Mouse (Mus musculus): ENCODE results near the gene Mfap3. TPM values are rescaled to one million over a fixed set of nuclear protein-coding genes. Genes with fewer than 3 reads are reported as not detected.

Gene Mfap3
- polyA plus RNA-seq, 1 experiment, result 63.0 TPM

DNA sequence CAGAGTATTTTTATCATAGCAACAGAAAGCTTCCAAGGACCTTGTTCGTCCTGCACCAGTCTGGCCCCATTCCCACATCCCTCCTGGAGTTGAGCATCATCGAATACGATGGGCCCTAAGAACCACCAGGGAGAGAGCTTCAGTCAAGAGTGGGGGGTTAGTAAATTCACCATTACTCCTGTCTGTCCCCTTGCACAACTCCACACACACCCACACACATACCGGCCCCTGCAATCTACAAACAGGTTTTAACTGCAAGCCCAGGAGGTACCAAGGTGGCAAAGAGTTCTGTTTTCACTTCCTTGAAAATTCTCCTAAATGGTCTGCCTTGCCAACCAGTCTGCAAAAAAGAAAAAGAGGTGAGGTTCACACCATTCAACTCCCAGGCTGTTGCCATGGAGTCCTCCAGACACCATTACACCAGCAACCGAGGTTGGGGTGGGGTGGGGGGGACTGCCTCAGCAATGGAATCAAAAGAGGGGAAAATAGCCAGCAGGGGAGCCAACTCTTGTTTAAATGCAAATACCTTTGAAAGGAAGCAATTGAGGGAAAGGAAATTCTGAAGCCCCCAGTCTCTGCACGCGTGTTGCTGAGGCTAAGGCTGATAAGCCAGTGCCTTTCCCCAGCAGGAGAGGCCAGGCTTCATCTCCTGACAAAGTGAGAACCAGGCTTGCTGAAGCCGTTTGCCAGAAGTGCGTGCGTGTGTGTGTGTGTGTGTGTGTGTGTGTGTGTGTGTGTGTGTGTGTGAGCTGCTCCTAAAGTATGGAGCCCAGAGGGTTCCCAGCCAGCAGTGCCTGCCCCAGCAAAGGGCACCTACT is 64.6 kb downstream of the Mfap3 start:
- H3K9ac ChIP-seq (ENCODE audit: low read depth, poor library complexity, severe bottlenecking), result no peak overlapping the region

More for the DNA sequence above, 64.6 kb downstream of the Mfap3 start:
- H3K27me3 ChIP-seq (ENCODE audit: control insufficient read depth, insufficient read depth, low read length, poor library complexity, severe bottlenecking), result no peaks in the 10 kb centered on the region
- TF ChIP-seq EP300 (IDR thresholded peaks at IDR 0.05; ENCODE audit: insufficient read depth, low read depth, low read length) (no peak), POLR2A (IDR thresholded peaks at IDR 0.05; ENCODE audit: insufficient read depth, low read length) (no peak), CTCF (IDR thresholded peaks at IDR 0.05; ENCODE audit: low read depth, low read length) (no peak)
- H3K9me3 ChIP-seq (replicated peaks; ENCODE audit: control insufficient read depth, insufficient read depth, low read length, poor library complexity, severe bottlenecking), result no peaks in the 10 kb centered on the region; the same call in 1 of the 2 replicates
- H3K27ac ChIP-seq (ENCODE audit: insufficient read depth, low read length), result peak overlapping the region; percentile 59
- no peak overlapping the region for H3K4me3 ChIP-seq (ENCODE audit: low read depth, low read length)
- no peaks in the 10 kb centered on the region for H3K36me3 ChIP-seq (ENCODE audit: control insufficient read depth, insufficient read depth, low read length, poor library complexity, severe bottlenecking)
- peaks cover 2% of the 10 kb centered on the region for H3K4me1 ChIP-seq (ENCODE audit: control insufficient read depth, insufficient read depth, low read length)

Other genes starting within 250 kb of the Mfap3 start
- gene Fam114a2, start within 50 bp of the Mfap3 start, polyA plus RNA-seq (2011; ENCODE audit: insufficient read depth, insufficient read length, low read depth, missing spikeins), result 84.7 and 95.2 TPM in 2 replicates
- 16.1 and 16.8 TPM in 2 replicates for gene Galnt10, start 126.8 kb downstream of the Mfap3 start, polyA plus RNA-seq (2011; ENCODE audit: insufficient read depth, insufficient read length, low read depth, missing spikeins)

All from ES-Bruce4 (cell line).